Mouse (Mus musculus) thymus, postnatal 0 days (tissue): ENCODE measurements around the gene Sat2. TPM values are rescaled to one million over a fixed set of nuclear protein-coding genes. Genes with fewer than 3 reads are reported as not detected.

ENCODE experiments used
- DNase-seq: peaks from one replicate; pipeline ENCODE4 v3.0.0-alpha.2; 2015; ENCODE audit warnings: low spot score
- polyA plus RNA-seq: library from polyadenylated mRNA; unstranded; fragments of >200 nt; fragmentation: Nextera tagmentation; extraction: Ambion mirVana; gene quantifications from 2 replicates; pipeline ENCODE4 v1.2.1, GENCODE M21; 2015

Sat2 gene
- polyA plus RNA-seq, 1 experiment from 2014 or later: 4.3 TPM

- DNase-seq: peak; percentile 100
Observed at GRCm38 (mm10) chr11:69632284-69633089, 10.7 kb downstream of the Sat2 start, which contains the start of gene Fxr2. Fxr2 (plus strand) TSS chr11:69632990.

- DNase-seq: no peak
Observed at GRCm38 (mm10) chr11:69633128-69633866, 11.5 kb downstream of the Sat2 start.

GRCm38 (mm10) chr11:69635471-69635870 is 13.6 kb downstream of the Sat2 start:
- no peak for DNase-seq

- DNase-seq: no peak
Observed at GRCm38 (mm10) chr11:69645860-69646259, 24.0 kb downstream of the Sat2 start.

GRCm38 (mm10) chr11:69653399-69653798 is 31.6 kb downstream of the Sat2 start:
- DNase-seq: no peak

- no peak for DNase-seq
Observed at GRCm38 (mm10) chr11:69654760-69655159, 32.9 kb downstream of the Sat2 start.

- DNase-seq: peak; percentile 57
Observed at GRCm38 (mm10) chr11:69655264-69656064, 33.6 kb downstream of the Sat2 start, which contains the start of gene Sox15. Sox15 (plus strand) TSS chr11:69655314.

- DNase-seq: no peak
Observed at GRCm38 (mm10) chr11:69656065-69656455, 34.2 kb downstream of the Sat2 start.

- DNase-seq: peak; percentile 78
Observed at GRCm38 (mm10) chr11:69656617-69657461, 35.0 kb downstream of the Sat2 start.

GRCm38 (mm10) chr11:69657462-69657881 is 35.6 kb downstream of the Sat2 start:
- DNase-seq: no peak

- no peak for DNase-seq
Observed at GRCm38 (mm10) chr11:69661221-69661881, 39.5 kb downstream of the Sat2 start.

GRCm38 (mm10) chr11:69662213-69662966 is 40.6 kb downstream of the Sat2 start, which contains the start of gene Mpdu1:
Mpdu1 (minus strand) TSS chr11:69662642.
- DNase-seq: peak; percentile 98

- no peak for DNase-seq
Observed at GRCm38 (mm10) chr11:69662967-69663671, 41.3 kb downstream of the Sat2 start.

- DNase-seq: no peak
Observed at GRCm38 (mm10) chr11:69663795-69664194, 42.0 kb downstream of the Sat2 start.

- no peak for DNase-seq
Observed at GRCm38 (mm10) chr11:69664841-69665240, 43.0 kb downstream of the Sat2 start.

- DNase-seq: no peak
Observed at GRCm38 (mm10) chr11:69665457-69665960, 43.7 kb downstream of the Sat2 start.

- DNase-seq: peak; percentile 54
Observed at GRCm38 (mm10) chr11:69665961-69666664, 44.3 kb downstream of the Sat2 start, which contains the start of gene Cd68. Cd68 (minus strand) TSS chr11:69666153.

GRCm38 (mm10) chr11:69666665-69667005 is 44.8 kb downstream of the Sat2 start:
- DNase-seq: no peak
